Mouse (Mus musculus) testis, adult 2 months (tissue): ENCODE measurements around the gene Cntrob. TPM values are rescaled to one million over a fixed set of nuclear protein-coding genes. Genes with fewer than 3 reads are reported as not detected.

Experiments
- H3K27ac ChIP-seq: fragments of 200-500 bp; 2 replicates; pipeline ENCODE4 v1.5.1; 2012; ENCODE audit warnings: low read depth, low read length; ENCODE audit not compliant: control insufficient read depth, insufficient read depth
- H3K27me3 ChIP-seq: fragments of 200-500 bp; 2 replicates; pipeline ENCODE4 v1.6.1; 2012; ENCODE audit warnings: mild to moderate bottlenecking, low read length, moderate library complexity; ENCODE audit not compliant: control insufficient read depth, insufficient read depth
- H3K36me3 ChIP-seq: fragments of 200-500 bp; 2 replicates; pipeline ENCODE4 v1.6.1; 2012; ENCODE audit warnings: mild to moderate bottlenecking, low read length; ENCODE audit not compliant: control insufficient read depth, insufficient read depth
- H3K4me1 ChIP-seq: fragments of 200-500 bp; 2 replicates; pipeline ENCODE4 v1.6.1; 2012; ENCODE audit warnings: low read length; ENCODE audit not compliant: control insufficient read depth, insufficient read depth
- H3K4me3 ChIP-seq: fragments of 200-500 bp; 2 replicates; pipeline ENCODE4 v1.5.1; 2012; ENCODE audit warnings: low read depth, mild to moderate bottlenecking, low read length, moderate library complexity, mixed read lengths; ENCODE audit not compliant: control insufficient read depth
- CTCF ChIP-seq: fragments of 200-500 bp; IDR thresholded peaks from 2 replicates; pipeline ENCODE4 v1.5.1; 2012; ENCODE audit warnings: low read depth, mild to moderate bottlenecking, inconsistent platforms, low read length, moderate library complexity; ENCODE audit not compliant: control insufficient read depth, insufficient read depth, insufficient replicate concordance
- POLR2A ChIP-seq: fragments of 200-500 bp; IDR thresholded peaks from 2 replicates; pipeline ENCODE4 v1.6.1; 2012; ENCODE audit warnings: low read depth, mild to moderate bottlenecking, inconsistent platforms, low read length, moderate library complexity; ENCODE audit not compliant: control insufficient read depth
- polyA plus RNA-seq: library from polyadenylated mRNA; depleted of rRNA; stranded (reverse); fragments of >200 nt; gene quantifications from 2 replicates; pipeline ENCODE4 v1.2.3, GENCODE M21; 2012

Cntrob gene
- polyA plus RNA-seq, 1 experiment = 21.6 TPM

DNA sequence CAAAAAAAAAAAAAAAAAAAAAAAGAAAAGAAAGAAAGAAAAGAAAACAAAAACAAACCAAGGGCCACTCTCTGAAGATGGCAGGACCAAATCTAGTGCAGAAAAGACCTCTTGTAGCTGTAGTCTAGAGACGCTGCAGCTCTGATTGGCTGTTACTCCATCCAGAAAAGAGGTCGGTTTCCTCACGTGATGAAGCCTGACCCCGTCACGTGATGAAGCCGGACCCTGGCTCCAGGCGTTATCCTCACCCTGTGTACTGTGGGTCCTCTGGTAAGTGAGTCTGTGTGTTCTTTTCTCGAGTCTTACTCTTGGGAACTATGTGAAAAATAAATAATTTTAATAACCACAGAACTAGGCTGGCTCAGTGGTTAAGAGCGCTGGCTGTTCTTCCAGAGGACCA lies 58.2 kb downstream of the Cntrob start:
- peaks cover 8% of the 10 kb centered on the region for H3K4me1 ChIP-seq
- no peaks in the 10 kb centered on the region for H3K36me3 ChIP-seq
- H3K27me3 ChIP-seq = no peaks in the 10 kb centered on the region
- H3K4me3 ChIP-seq = peak overlapping the region; percentile 14; the same call in 1 of the 2 replicates
- no peak overlapping the region for H3K27ac ChIP-seq
- TF ChIP-seq CTCF = no peak
- no peak for TF ChIP-seq POLR2A

DNA sequence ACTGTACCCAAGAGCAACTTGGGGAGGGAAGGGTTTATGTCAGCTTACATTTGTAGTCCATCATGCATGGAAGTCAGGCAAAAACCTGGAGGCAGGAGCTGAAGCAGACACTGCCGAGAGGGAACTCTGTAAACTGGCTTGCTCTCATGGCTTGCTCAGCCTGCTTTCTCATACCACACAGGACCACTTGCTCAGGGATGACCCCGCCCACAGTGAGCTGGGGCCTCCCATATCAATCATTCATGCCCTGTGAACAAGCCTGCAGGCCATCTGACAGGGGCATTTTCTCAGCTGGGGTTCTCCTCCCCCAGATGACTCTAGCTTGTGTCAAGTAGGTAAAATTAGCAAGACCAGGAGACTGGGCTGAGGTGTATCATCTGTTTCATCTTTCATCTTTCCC lies 59.3 kb downstream of the Cntrob start:
- Histone ChIP-seq H3K27me3 (no peaks in the 10 kb centered on the region), H3K4me1 (peaks cover 8% of the 10 kb centered on the region), H3K36me3 (no peaks in the 10 kb centered on the region), H3K27ac (no peak overlapping the region), H3K4me3 (no peak overlapping the region)
- TF ChIP-seq CTCF (no peak), POLR2A (no peak)

DNA sequence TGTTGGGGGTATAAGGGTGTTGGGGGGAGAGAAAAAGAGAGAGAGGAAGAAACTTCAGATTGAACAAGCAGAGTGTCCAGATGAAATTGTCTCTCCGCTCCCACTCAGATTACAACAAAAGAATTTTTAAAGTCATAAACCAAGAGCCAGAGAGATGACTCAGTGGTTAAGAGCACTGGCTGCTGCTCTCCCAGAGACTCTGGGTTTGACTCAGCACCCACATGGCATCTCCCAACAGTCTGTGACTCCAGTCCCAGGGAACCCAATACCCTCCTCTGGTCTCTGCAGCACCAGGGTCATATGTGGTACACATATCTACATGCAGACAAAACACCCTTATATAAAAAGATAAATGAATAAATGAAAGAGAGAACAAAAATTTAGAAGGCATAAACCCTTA lies 63.5 kb downstream of the Cntrob start:
- TF ChIP-seq POLR2A (no peak), CTCF (no peak)
- H3K4me3 ChIP-seq = no peak overlapping the region

DNA sequence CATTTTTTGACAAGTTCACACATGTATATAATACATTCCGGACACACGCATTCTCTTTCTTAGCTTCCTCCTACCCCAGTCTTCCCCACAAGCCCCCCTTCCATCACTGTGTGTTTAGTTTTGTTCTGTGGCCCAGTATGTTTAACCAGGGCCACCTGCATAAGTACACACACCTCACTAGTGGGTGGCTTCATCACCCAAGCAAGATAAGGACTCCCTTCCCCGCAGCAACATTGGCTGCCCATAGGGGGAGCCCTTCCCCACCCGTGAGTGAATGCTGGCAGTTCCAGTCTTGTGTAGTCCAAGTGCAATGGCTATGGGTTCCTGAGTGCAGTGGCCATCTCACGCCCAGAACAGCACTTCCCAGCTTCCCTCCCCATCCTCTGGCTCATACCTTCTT lies 65.3 kb downstream of the Cntrob start:
- H3K27me3 ChIP-seq = no peaks in the 10 kb centered on the region
- no peaks in the 10 kb centered on the region for H3K4me1 ChIP-seq
- TF ChIP-seq CTCF = peak; percentile 92
- no peak for TF ChIP-seq POLR2A
- no peaks in the 10 kb centered on the region for H3K36me3 ChIP-seq
- no peak overlapping the region for H3K27ac ChIP-seq
- no peak overlapping the region for H3K4me3 ChIP-seq

More for the DNA sequence above, 63.5 kb downstream of the Cntrob start:
- Histone ChIP-seq H3K36me3 (no peaks in the 10 kb centered on the region), H3K27ac (no peak overlapping the region), H3K4me1 (no peaks in the 10 kb centered on the region; the same call in 1 of the 2 replicates), H3K27me3 (no peaks in the 10 kb centered on the region)

DNA sequence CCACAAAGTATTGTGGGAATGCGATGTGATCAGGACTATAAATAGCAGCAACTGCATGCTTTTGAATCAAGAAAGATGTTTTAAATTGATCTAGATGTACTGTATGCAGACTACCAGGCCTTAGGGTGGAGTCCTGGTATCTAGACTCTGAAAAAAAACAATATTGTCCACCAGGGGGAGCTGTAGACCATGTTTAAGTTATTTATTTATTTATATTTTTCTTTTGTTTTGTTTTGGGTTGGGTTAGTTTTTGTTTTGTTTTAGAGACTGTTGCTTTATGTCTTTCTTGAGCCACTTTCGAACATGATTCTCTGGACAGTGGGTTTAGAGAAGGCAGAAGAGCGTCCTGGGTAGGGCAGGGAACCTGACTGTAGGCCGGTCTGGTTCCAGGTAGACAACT lies 65.8 kb downstream of the Cntrob start:
- Histone ChIP-seq H3K27ac (no peak overlapping the region), H3K36me3 (no peaks in the 10 kb centered on the region), H3K4me3 (no peak overlapping the region), H3K4me1 (no peaks in the 10 kb centered on the region), H3K27me3 (no peaks in the 10 kb centered on the region)
- TF ChIP-seq POLR2A (no peak), CTCF (no peak)

DNA sequence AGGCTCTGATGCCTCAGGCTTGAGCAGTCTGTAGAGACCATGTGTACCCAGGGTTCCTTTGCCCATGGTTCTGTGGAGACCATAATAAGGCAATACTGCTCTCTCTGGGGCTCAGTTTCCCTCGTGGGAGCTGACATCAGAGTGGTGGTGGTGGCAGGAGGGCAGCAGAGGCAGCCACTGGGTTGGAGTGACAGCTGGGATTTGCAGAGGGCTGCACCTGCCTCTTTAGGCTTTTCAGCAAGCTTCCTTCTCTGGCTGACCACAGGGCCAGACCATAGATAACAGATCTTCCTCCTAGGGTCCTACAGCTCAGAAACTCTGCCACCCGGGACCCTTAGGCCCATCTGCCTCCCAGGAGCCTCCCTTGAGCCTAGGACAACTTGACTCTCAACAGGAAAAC lies 66.5 kb downstream of the Cntrob start:
- Histone ChIP-seq H3K36me3 (no peaks in the 10 kb centered on the region), H3K4me3 (no peak overlapping the region), H3K27ac (no peak overlapping the region), H3K27me3 (no peaks in the 10 kb centered on the region), H3K4me1 (no peaks in the 10 kb centered on the region)
- TF ChIP-seq CTCF (no peak), POLR2A (no peak)

DNA sequence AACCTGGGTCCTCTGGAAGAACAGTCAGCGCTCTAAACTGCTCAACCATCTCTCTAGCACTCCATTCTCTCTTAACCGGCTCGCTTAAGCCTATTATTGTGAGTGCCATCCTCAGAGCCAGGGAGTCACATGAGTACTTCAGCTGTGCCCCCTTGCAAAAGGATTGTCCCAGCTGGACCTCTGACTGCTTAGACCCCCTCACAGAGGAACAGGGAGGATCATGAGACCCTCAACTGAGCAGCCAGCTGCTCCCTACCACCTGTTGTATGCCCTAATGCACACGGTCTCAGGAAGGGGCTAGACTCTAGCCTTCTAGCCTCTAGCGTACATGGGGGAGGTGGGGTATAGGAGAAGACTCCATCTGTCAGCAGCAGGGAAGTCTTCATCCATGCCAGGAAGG lies 68.8 kb downstream of the Cntrob start:
- no peaks in the 10 kb centered on the region for H3K27me3 ChIP-seq
- H3K4me1 ChIP-seq = peaks cover 11% of the 10 kb centered on the region
- no peak overlapping the region for H3K4me3 ChIP-seq
- H3K27ac ChIP-seq = no peak overlapping the region
- TF ChIP-seq CTCF = no peak
- no peak for TF ChIP-seq POLR2A
- H3K36me3 ChIP-seq = no peaks in the 10 kb centered on the region

DNA sequence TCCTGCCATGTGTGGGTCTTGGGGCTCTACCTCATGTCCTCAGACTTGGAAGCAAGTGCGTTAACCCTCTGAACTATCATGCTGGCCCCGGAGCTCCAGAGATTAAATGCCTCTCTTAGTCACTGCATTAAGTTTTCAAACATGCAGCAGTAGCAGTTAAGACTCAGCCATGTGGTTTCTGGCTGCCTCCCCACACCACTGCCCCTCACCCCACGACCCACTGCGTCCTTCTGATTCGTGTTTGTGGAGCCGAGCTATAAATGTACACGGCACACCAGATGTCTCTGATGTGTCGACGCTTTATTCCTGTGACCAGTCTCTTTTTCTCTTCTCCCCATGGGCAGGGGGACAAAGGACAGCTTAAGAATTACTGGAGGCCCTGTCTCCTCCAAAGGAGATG lies 70.4 kb downstream of the Cntrob start:
- Histone ChIP-seq H3K4me1 (peaks cover 12% of the 10 kb centered on the region), H3K27me3 (no peaks in the 10 kb centered on the region), H3K4me3 (no peak overlapping the region), H3K27ac (no peak overlapping the region), H3K36me3 (no peaks in the 10 kb centered on the region)
- TF ChIP-seq POLR2A = no peak
- no peak for TF ChIP-seq CTCF

DNA sequence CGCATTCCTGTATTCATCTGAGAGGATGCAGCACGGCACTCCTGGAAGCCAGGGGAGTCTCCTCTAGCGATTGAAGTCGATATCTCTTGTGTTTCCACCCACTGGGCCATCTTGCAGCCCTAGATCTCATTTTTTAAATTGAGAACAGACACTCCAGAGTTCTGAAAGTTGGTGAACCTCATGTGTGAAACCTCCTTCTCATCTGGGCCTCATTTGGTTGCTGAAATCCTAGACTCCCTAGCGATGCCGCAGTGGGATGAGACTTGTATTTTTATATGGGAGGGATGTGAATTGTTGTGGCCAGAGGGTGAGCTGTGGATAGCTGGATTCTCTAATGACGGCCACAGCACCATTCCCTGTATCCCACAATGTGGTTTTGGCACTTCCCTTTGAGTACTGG lies 71.6 kb downstream of the Cntrob start:
- TF ChIP-seq CTCF = no peak
- TF ChIP-seq POLR2A = no peak
- no peaks in the 10 kb centered on the region for H3K27me3 ChIP-seq
- peaks cover 12% of the 10 kb centered on the region for H3K4me1 ChIP-seq
- H3K4me3 ChIP-seq = no peak overlapping the region
- no peak overlapping the region for H3K27ac ChIP-seq
- no peaks in the 10 kb centered on the region for H3K36me3 ChIP-seq
